Comparison of ENCODE assay signal across 8 mouse cellular contexts in genomic region chr3:93520330-93521193, GRCm38 (mm10). TPM values are rescaled to one million over a fixed set of nuclear protein-coding genes. Genes with fewer than 3 reads are reported as not detected.
DNase-seq lines count a peak whose midpoint lies in the region; ATAC-seq lines count a peak whose summit lies in the region.

Gene S100a11 (plus strand): TSS chr3:93520488.

- peak; percentile 93 for ATAC-seq in forebrain, embryonic 16.5 days
- ATAC-seq in limb, embryonic 11.5 days (ENCODE audit: insufficient number of reproducible peaks, low FRiP score, low TSS enrichment, low read depth): peak; percentile 93
- peak; percentile 95 for ATAC-seq in midbrain, embryonic 11.5 days (ENCODE audit: low FRiP score)

- H3K36me3 ChIP-seq in forebrain, embryonic 16.5 days (ENCODE audit: control insufficient read depth, insufficient read depth): no peaks in the 10 kb centered on the region
- H3K36me3 ChIP-seq in hindbrain, embryonic 10.5 days: no peaks in the 10 kb centered on the region
- no peaks in the 10 kb centered on the region for H3K36me3 ChIP-seq in limb, embryonic 11.5 days (ENCODE audit: control insufficient read depth, insufficient read depth, low read length)
- H3K36me3 ChIP-seq in midbrain, embryonic 11.5 days (ENCODE audit: control insufficient read depth, insufficient read depth, low read length): no peaks in the 10 kb centered on the region

- H3K9ac ChIP-seq in forebrain, embryonic 16.5 days (replicated peaks; ENCODE audit: low read depth, low read length): peak within 1 kb of the TSS; percentile 55
- peak within 1 kb of the TSS; percentile 80 for H3K9ac ChIP-seq in limb, embryonic 11.5 days (ENCODE audit: low read length)
- peak within 1 kb of the TSS; percentile 68 for H3K9ac ChIP-seq in midbrain, embryonic 11.5 days (ENCODE audit: low read length)

- DNase-seq in MEL-GATA-1-ER (ENCODE audit: extremely low read depth, low read depth): peak; percentile 51
- DNase-seq in adrenal gland, postnatal 36 days: peak; percentile 77 to 85
- peak; percentile 73 for DNase-seq in hindbrain, embryonic 10.5 days (ENCODE audit: low spot score)
- peak; percentile 75 for DNase-seq in limb, embryonic 11.5 days (ENCODE audit: low spot score)
- DNase-seq in midbrain, embryonic 11.5 days (ENCODE audit: low spot score, missing footprints): peak; percentile 94
- DNase-seq in spleen, postnatal 14 days (ENCODE audit: low spot score in 2 of 2): peak; percentile 17 to 44
- no peak for DNase-seq in layer of hippocampus, adult 9-10 months (ENCODE audit: low spot score)

- peaks cover 10% of the 10 kb centered on the region for H3K4me1 ChIP-seq in forebrain, embryonic 16.5 days (replicated peaks; ENCODE audit: control insufficient read depth, insufficient read depth, low read length)
- peaks cover 6% of the 10 kb centered on the region; the same call in 1 of the 2 replicates for H3K4me1 ChIP-seq in hindbrain, embryonic 10.5 days (replicated peaks)
- H3K4me1 ChIP-seq in limb, embryonic 11.5 days (ENCODE audit: control insufficient read depth, insufficient read depth, low read length): no peaks in the 10 kb centered on the region
- H3K4me1 ChIP-seq in midbrain, embryonic 11.5 days (ENCODE audit: control insufficient read depth, insufficient read depth, low read length): no peaks in the 10 kb centered on the region

- no peaks in the 10 kb centered on the region for H3K9me3 ChIP-seq in forebrain, embryonic 16.5 days (ENCODE audit: control insufficient read depth, low read length)
- no peaks in the 10 kb centered on the region for H3K9me3 ChIP-seq in hindbrain, embryonic 10.5 days
- H3K9me3 ChIP-seq in limb, embryonic 11.5 days (ENCODE audit: control insufficient read depth, low read length): no peaks in the 10 kb centered on the region
- no peaks in the 10 kb centered on the region for H3K9me3 ChIP-seq in midbrain, embryonic 11.5 days (ENCODE audit: control insufficient read depth, low read length)

- WGBS in forebrain, embryonic 16.5 days: under 1% methylated on average over 38 of the region's 38 CpGs
- WGBS in hindbrain, embryonic 10.5 days: under 1% methylated on average over 38 of the region's 38 CpGs
- WGBS in limb, embryonic 11.5 days: 1% methylated on average over 38 of the region's 38 CpGs
- WGBS in midbrain, embryonic 11.5 days: under 1% methylated on average over 38 of the region's 38 CpGs

- H3K4me3 ChIP-seq in forebrain, embryonic 16.5 days (replicated peaks; ENCODE audit: low read length): peak within 1 kb of the TSS; percentile 48
- peak within 1 kb of the TSS; percentile 62 for H3K4me3 ChIP-seq in hindbrain, embryonic 10.5 days
- H3K4me3 ChIP-seq in limb, embryonic 11.5 days (ENCODE audit: low read depth, low read length): peak within 1 kb of the TSS; percentile 55
- peak within 1 kb of the TSS; percentile 48 for H3K4me3 ChIP-seq in midbrain, embryonic 11.5 days (ENCODE audit: low read depth, low read length)

- peak within 1 kb of the TSS; percentile 81 for H3K4me2 ChIP-seq in forebrain, embryonic 16.5 days (ENCODE audit: low read length)
- peak within 1 kb of the TSS; percentile 62 for H3K4me2 ChIP-seq in limb, embryonic 11.5 days (ENCODE audit: low read depth, severe bottlenecking)
- H3K4me2 ChIP-seq in midbrain, embryonic 11.5 days: peak within 1 kb of the TSS; percentile 72

- no peak within 1 kb of the TSS for H3K27ac ChIP-seq in forebrain, embryonic 16.5 days (ENCODE audit: low read length)
- peak within 1 kb of the TSS; percentile 83 for H3K27ac ChIP-seq in hindbrain, embryonic 10.5 days
- no peak within 1 kb of the TSS for H3K27ac ChIP-seq in limb, embryonic 11.5 days (replicated peaks; ENCODE audit: low read depth, low read length)
- no peak within 1 kb of the TSS for H3K27ac ChIP-seq in midbrain, embryonic 11.5 days (ENCODE audit: low read depth, low read length)

- no peaks in the 10 kb centered on the region for H3K27me3 ChIP-seq in forebrain, embryonic 16.5 days (replicated peaks; ENCODE audit: control insufficient read depth, insufficient read depth, low read length)
- H3K27me3 ChIP-seq in hindbrain, embryonic 10.5 days (ENCODE audit: insufficient read depth, poor library complexity, severe bottlenecking): peaks cover 7% of the 10 kb centered on the region; the same call in 1 of the 2 replicates
- no peaks in the 10 kb centered on the region for H3K27me3 ChIP-seq in limb, embryonic 11.5 days (ENCODE audit: control insufficient read depth, insufficient read depth, low read length)
- H3K27me3 ChIP-seq in midbrain, embryonic 11.5 days (ENCODE audit: control insufficient read depth, insufficient read depth, low read length): no peaks in the 10 kb centered on the region

RNA-seq across cellular contexts. Expression of gene S100a11, which starts in this region (rescaled TPM):
- total RNA-seq in adrenal gland, postnatal 36 days (2021): 100 to 1,000 TPM; 207 to 231 TPM
- 104 and 129 TPM in 2 replicates for polyA plus RNA-seq in forebrain, embryonic 16.5 days (2015; fragmentation: Nextera tagmentation; extraction: Ambion mirVana)
- polyA plus RNA-seq in hindbrain, embryonic 10.5 days (2016; fragmentation: Nextera tagmentation; extraction: Ambion mirVana): 327 and 404 TPM in 2 replicates
- polyA plus RNA-seq in limb, embryonic 11.5 days (2014; fragmentation: Nextera tagmentation; extraction: Ambion mirVana): 410 and 448 TPM in 2 replicates
- 351 and 358 TPM in 2 replicates for polyA plus RNA-seq in midbrain, embryonic 11.5 days (2014; fragmentation: Nextera tagmentation; extraction: Ambion mirVana)
